Mouse (Mus musculus) liver, postnatal 0 days (tissue): ENCODE results near the gene Blcap. TPM values are rescaled to one million over a fixed set of nuclear protein-coding genes. Genes with fewer than 3 reads are reported as not detected.

Experiments used
- ATAC-seq: fragments of 200-750 bp; cut with Nextera tagmentation; 2 replicates; pipeline ENCODE4 v1.8.0; 2017; ENCODE audit warnings: mild to moderate bottlenecking, moderate library complexity
- DNase-seq: peaks from one replicate; pipeline ENCODE4 v3.0.0-alpha.2; 2016
- H3K27ac ChIP-seq: fragments of 300-500 bp; sonication (generic); 2 replicates; pipeline ENCODE4 v1.5.1; 2014; ENCODE audit warnings: antibody characterized with exemption, moderate library complexity, mild to moderate bottlenecking, low read depth
- H3K27me3 ChIP-seq: fragments of 300-500 bp; sonication (generic); 2 replicates; pipeline ENCODE4 v1.6.1; 2014; ENCODE audit warnings: low read length, control low read depth, mixed read lengths; ENCODE audit not compliant: insufficient read depth
- H3K36me3 ChIP-seq: fragments of 300-500 bp; sonication (generic); replicated peaks from 2 replicates; pipeline ENCODE4 v1.6.1; 2014; ENCODE audit warnings: mild to moderate bottlenecking, control low read depth, low read length, moderate library complexity, mixed read lengths; ENCODE audit not compliant: insufficient read depth
- H3K4me1 ChIP-seq: fragments of 300-500 bp; sonication (generic); 2 replicates; pipeline ENCODE4 v1.6.1; 2014; ENCODE audit warnings: antibody characterized with exemption, mild to moderate bottlenecking, control low read depth; ENCODE audit not compliant: insufficient read depth
- H3K4me2 ChIP-seq: fragments of 300-500 bp; sonication (generic); 2 replicates; pipeline ENCODE4 v1.6.1; 2014; ENCODE audit warnings: low read depth, mild to moderate bottlenecking, low read length, moderate library complexity, mixed read lengths
- H3K4me3 ChIP-seq: fragments of 300-500 bp; sonication (generic); 2 replicates; pipeline ENCODE4 v1.5.1; 2014; ENCODE audit warnings: low read depth, low read length
- H3K9ac ChIP-seq: fragments of 300-500 bp; sonication (generic); replicated peaks from 2 replicates; pipeline ENCODE4 v1.6.1; 2014; ENCODE audit warnings: mild to moderate bottlenecking, moderate library complexity
- H3K9me3 ChIP-seq: fragments of 300-500 bp; sonication (generic); 2 replicates; pipeline ENCODE4 v1.6.1; 2016; ENCODE audit warnings: mild to moderate bottlenecking, control low read depth, low read length, mixed read lengths
- CTCF ChIP-seq: sonication (generic); IDR thresholded peaks from 2 replicates; pipeline ENCODE4 v1.5.1; 2016; ENCODE audit warnings: antibody characterized with exemption, low read depth
- EP300 ChIP-seq: IDR thresholded peaks from 2 replicates; pipeline ENCODE4 v1.6.1; 2016; ENCODE audit warnings: antibody characterized with exemption, low read depth, mild to moderate bottlenecking
- WGBS: fragments of 180-500 bp; shearing (Covaris S2); extraction: QIAGEN DNeasy Blood & Tissue Kit; methylation state at CpG from one replicate; pipeline ENCODE4 v1.1.7; 2014; ENCODE audit not compliant: insufficient replicate concordance; 5-methylcytosine and 5-hydroxymethylcytosine counted together
- microRNA-seq: library from miRNA; unstranded; fragments of <30 nt; microRNA quantifications from one replicate; pipeline ENCODE4, GENCODE M21; 2016
- polyA plus RNA-seq: library from polyadenylated mRNA; unstranded; fragments of >200 nt; fragmentation: Nextera tagmentation; extraction: Ambion mirVana; gene quantifications from 2 replicates; pipeline ENCODE4 v1.2.1, GENCODE M21; 2015

The Blcap gene
- polyA plus RNA-seq, 1 experiment from 2014 or later, result 13.3 TPM

DNA sequence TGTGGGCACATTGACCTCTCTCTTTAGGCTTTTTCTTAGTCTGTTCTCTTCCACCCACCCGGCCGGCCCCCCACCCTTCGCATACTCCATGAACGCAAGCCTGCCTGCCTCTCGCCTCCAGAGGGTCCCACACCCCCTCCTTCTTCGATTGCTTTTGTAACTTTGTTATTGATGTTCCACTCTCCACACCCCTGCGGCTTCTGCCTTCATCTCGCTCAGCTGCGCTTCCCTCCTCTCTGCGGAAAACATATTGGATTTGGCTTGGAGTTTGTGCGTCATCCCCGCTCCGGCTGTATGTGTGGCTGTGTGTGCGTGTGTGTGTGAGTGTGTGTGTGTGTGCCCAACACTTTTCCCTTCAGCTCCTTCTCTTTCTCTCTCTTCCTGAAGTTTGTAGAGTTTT, 64.3 kb downstream of the Blcap start:
- DNase-seq (peak; percentile 63), ATAC-seq (peak; percentile 83)
- H3K9me3 ChIP-seq, result no peaks in the 10 kb centered on the region
- H3K4me1 ChIP-seq, result peaks cover 18% of the 10 kb centered on the region
- H3K9ac ChIP-seq, result no peak overlapping the region
- H3K36me3 ChIP-seq, result no peaks in the 10 kb centered on the region
- H3K27me3 ChIP-seq, result no peaks in the 10 kb centered on the region
- H3K4me3 ChIP-seq, result no peak overlapping the region
- 0 out of 2 replicates have a peak overlapping the region, but pooled peaks have one; percentile 35 for H3K27ac ChIP-seq
- 0 out of 2 replicates have a peak overlapping the region, but pooled peaks have one; percentile 19 for H3K4me2 ChIP-seq
- 49% methylated on average over 14 of the region's 14 CpGs for WGBS
- no peak for TF ChIP-seq EP300
- TF ChIP-seq CTCF, result no peak

Small RNA genes lying within 50 kb of the gene (microRNA-seq; reads per million reads assigned to microRNA genes)
- not detected for gene Gm23134

Other genes starting within 250 kb of the Blcap start
- not detected in 2 replicates for gene Ghrh, start 223.8 kb downstream of the Blcap start, polyA plus RNA-seq
- gene Manbal, start 203.7 kb downstream of the Blcap start, polyA plus RNA-seq, result 22.8 and 23.4 TPM in 2 replicates
- 1.6 and 1.8 TPM in 2 replicates for gene Src, start 152.8 kb downstream of the Blcap start, polyA plus RNA-seq
- 6.2 and 6.6 TPM in 2 replicates for gene Nnat, start 11.2 kb downstream of the Blcap start, polyA plus RNA-seq
- 17.4 and 19.9 TPM in 2 replicates for gene Ctnnbl1, start 166.1 kb upstream of the Blcap start, polyA plus RNA-seq